Mouse (Mus musculus): Measurements from ENCODE around the gene Alox5ap. TPM values are rescaled to one million over a fixed set of nuclear protein-coding genes. Genes with fewer than 3 reads are reported as not detected.
A peak's percentile ranks its signal among the peaks of the same experiment; 100 is the strongest.

Gene Alox5ap
- total RNA-seq, 2 experiments from 2014 or later: 6.2 to 11.0 TPM

DNA sequence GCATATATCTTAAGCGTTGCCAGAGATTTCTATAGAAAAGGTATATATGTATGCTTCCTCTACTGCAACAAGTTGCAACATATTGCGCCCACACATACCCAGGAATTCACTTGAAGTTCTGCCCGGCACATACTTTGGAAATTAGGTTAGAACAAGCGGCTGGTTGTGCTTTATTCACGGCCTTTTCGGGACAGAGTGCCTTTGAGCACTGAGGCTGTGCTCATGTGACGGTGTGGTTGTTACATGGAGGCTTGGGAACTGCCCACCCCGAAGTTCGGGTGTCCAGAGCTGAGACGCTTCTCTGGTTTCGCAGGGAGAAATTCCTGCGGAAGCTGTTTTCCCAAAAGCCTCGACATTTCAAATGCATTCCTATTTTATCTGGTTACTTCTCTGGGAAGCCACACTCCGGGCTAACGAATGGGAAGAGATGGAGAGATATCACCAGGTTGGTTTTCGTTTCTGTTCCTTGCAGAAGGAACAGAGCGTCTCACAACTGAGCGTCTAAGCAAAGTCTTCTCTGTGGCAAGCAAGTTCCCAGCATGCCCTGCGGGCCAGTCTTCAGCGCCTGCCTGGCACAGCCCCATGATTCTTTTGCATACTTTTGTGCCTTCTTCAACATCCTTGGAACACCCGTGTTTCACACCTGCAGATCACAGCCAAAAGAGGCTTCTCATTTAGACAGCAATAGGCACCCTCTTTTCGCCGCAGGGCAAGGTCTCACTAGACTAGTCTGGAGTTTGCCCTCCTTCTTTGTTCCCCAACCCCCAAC lies 48.5 kb downstream of the Alox5ap start:
- peak; percentile 40 for DNase-seq

DNA sequence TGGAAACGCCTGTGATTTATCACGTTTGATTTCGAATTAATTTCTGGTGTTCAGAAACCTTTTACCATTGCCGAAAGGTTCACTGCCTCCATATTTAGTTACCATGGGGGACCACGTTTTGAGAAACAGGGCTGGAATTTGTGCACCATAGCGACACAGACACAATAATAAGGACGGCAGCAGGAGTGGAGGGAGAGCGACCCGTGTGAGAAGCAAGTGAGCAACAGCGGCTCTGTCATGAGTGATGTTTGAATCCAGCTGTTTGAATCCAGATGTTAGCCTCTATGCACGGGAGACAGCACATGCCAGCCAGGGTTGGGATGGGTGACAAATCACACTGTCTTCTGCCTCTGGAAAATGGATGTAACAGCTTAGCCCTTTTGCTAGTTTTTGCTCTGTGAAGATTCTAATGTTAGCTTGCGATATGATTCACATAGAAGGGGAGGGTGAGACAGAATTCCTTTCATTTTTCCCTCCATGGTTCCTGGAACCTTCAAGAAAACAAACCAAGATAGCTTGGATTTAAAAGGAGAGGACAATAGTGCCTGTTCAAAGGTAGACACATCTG lies 50.0 kb downstream of the Alox5ap start:
- no peak for DNase-seq

DNA sequence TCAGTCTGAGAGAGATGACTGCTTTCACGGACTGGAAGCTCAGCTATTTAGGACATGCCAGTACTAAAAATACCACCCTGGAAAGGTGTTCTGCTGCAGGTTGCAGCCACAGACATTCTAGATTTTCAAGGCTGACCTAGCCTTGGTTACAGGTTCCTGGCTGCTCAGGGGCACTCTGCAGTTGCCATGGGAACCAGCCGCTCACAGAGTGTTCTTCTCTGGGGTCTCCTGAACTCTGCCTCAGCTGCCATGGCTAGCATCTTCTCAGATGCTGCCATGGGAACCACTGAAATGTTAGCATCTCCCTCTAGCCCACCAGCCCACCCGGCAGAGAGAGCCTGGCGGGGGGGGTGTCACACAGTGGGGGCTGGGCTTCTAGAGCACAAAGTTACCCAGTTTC lies 52.4 kb downstream of the Alox5ap start:
- DNase-seq: no peak

DNA sequence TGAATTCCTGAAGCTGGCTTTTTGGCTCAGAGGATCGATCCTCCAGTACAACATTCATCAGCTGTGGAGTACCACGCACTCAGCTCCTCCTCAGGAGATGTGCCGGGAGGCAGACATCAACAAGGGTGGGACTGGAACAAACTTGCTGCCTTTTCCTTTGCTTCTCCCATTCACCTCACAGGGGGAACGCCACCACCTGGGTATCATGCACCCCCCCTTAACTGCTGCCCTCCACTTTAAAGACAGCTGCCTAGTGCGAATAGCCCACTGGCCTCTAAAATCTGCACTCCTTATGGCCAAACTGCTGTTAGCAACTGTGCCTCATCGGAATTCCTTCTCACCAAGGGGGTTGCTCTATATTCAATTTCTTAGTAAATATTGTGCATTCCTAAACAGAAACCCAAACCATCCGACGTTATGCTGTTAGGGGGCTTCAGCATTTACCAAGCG lies 55.3 kb downstream of the Alox5ap start:
- no peak for DNase-seq

DNA sequence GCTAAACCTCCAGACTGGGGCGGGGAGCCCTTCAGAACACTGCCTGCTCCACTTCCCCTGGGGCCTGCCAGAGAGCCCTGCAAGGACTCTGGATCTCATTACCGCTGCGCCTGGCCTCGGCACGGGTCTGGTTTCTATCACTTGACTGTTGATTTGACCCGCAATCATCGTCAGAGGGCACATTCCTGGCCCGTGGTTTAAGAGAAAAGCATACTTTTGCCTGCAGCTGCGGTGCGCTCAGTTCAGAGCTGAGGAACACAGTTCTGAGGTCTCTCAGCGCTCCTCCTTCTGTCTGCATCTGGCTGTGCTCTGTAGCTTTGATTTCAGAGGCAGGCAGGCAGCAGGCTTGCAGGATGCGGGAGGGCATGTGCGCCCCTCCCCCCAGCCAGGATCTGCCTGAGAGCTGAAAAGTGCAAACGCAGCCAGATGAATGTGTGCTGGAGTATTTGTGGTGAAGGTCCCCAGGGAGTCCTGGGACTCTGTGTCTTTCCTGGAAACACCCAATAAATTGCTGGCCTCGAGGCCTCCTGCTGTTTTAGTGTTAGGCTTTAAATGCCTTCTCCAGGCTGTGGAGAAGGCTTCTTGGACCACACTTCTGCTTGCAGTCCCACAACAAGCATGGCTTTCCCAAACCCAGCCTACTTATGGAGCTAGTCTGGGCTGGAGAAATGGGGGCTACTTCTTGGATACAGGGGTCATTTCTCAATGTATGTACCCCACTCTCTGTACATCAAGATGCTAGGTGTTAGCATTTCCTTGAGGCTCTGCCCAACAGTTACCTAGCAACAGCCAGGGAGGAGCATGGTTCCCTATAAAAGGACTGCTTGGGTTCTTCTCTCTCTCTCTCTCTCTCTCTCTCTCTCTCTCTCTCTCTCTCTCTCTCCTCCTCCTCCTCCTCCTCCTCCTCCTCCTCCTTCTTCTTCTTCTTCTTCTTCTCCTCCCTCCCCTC lies 56.2 kb downstream of the Alox5ap start:
- peak; percentile 81 for DNase-seq

DNA sequence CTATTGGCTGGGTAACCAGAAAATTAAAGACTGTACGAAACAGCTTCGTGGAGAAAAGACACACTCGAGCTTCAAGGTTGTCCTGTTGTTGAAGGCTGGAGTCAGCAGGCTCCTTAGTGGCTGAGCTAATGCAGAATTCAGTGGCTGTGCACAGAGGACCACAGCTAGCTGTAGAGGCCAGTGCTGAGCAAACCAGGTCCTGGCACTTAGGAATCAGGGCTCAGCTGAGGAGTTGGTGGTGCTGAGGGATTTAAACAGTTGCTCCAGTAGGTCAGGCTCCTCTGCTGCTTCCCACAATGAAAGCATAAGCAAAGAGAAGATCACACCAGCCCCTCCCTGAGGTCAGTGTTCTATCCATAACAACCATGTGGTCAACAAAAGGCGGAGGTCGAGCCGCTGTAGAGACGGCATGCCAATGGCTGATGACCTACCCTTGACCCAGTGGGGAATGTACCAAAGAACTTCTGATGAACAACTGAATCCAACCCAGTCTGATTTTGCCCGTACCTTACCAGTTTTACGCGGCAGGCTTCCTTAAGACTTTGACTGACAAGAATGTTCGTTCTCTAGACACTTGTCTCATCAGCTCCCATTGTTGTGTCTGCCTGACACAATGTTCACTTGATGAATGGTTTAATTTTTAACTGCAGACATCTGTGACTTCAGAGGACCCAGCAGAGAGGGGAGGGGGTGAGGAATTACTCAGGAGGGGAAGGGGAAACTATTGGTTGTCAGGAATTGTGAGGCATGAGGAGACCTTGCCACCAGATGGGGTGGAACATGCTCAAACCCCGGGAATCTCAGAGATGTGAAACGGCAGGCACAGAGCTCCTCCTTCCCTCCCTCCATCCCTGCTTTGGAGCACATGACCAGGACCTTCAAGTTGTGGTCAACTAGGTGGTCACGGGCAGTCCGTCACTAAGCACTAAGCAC lies 57.6 kb downstream of the Alox5ap start:
- DNase-seq: no peak

DNA sequence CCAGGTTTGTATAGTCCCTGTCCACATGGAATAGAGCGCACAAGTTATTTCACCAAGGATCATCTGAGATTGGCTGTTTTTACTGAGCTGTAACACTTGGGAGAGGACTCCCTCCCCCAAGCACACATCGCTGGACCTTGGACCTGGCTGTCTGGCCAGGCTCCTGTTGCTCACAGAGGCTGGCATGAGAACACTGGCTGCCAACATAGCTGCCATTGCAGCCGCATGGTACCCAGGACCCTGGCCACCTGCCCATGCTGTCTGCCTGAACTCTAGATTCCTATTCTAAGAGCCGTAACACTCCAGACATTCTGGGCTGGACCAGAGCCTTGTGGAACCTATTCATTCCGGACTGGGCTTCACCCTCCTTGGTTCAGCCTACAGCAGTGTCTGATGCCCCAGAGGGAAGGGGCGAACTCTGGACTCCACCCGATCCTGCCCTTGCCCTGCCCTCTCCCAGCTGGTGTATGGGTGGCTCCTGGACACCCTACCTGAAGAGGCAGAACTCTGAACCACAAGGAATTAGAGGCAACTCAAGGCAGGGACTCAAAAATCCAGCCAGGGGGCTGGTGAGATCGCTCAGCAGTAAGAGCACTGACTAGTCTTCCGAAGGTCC lies 58.5 kb downstream of the Alox5ap start:
- DNase-seq: peak; percentile 34

DNA sequence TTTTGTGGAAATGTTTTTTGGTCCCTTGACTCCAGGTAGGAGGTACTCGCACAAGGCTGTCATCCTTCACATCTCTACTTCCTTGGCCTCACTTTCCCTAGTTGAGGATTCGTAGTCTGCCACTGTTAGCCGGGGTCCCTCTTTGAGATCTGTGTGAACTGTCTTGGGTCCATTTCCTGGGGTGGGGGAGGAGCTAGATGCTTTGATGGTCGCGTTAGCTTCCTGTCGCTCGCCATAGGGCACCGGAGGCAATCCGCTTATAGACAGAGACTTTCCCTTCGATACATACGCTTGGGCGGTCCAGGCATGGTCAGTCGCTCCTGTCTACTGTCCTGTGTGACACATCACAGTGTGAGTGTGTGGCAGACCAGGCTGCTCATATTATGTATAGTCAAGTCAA lies 60.2 kb downstream of the Alox5ap start:
- DNase-seq: no peak

DNA sequence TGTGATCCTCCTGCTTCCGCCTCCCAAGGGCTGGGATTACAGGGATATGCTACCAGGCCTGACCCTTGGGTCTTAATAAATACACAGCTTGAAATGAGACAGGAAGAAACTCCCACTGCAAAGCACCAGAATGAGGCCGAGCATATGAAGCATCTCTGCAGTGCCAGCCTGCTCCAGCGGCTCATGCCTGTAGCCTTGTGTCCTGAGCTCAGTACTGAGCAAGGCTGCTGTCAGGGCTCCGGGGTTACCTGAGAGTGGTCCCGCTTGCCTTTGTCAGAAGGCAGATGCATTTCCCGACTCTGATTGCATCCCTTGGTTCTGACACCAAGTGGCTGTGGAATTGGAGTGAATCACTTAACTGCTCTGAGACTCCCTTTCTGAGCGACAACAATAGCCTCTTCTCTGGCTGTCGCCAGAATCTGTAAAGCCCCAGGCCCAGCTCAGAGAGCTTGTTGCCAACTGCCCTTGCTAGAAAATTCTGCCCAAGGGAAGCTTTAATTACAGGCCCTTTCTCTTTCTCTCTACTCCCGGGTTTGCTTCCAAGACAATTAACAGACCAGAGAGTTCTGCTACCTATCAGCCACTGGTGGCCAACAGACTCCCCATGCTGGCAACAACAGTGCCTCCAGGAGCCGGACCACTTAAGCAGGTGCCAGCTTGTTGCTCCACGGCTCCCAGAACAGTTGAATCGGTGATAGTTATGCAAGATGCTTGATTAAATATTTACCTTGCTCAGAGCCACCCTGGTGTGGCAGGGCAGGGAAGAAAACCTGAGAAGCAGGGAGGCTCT lies 64.7 kb downstream of the Alox5ap start:
- no peak for DNase-seq

DNA sequence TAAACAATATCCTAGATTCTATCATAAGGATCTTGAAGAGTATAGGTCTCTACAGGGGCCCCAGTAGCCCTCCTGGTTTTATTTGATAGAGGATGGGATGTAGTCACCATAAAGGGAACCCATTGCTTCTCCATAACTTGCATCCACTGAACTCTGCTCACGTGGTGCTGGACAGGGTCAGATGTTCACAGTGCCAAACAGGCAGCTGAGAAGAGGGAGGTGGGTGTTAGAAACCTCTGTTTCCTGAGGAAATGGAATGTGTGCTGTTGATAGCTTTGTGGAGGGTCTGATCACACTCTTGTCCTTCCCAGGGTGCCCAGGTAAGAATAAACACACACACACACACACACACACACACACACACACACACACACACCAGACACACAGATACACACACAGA lies 66.0 kb downstream of the Alox5ap start:
- DNase-seq: no peak

DNA sequence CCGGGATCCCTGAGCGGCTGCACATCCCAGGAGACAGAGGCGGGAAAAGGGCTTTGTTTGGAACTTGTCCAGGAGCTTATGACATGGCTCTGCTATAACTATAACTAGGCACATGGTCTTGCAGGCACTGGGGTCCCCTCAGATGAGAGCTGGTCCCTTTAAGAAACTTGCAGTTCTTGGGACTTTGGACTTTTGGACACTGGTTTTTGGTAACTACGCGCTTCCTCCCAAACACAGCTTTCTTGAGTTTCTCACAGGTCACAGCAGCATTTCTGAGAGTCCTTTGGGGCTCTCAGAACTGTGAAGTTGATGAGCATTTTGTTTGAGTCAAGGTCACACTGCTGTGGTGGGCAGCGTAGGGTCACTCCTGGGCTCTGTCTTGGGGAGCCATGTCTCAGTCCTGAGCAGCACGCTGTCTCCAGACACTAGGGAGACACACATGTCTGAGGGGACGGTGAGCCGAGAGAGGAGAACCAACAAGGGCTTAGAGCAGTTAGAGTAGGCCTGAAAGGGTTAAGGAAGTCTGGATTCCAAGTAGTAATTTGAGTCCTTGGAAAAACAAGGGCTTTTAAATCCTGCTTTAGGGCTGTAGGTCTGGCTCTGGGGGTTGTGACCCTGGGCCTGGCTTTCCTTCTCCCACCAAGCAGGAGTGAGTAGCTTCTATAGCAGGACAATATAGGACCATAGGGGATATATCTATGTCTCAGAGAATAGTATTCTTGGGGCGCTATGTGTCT lies 67.0 kb downstream of the Alox5ap start:
- no peak for DNase-seq

DNA sequence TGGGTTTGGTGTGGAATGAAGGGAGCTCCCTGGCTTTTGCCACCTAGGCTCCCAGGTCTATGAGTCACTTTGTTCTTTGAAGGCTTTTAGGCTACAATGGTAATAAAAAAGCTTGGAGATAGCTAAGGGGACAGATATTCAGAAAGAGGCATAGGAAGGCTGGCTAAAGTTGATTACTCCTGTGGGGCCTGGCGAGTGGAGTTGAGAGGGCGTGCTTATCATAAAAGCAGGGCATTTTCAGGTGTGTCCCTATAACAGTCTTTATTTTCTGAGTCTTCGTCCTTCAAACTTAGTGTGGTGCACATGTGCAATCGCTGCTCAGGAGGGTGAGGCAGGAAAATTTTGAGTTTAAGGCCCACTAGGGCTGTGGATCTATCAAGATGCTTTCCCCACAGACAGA lies 68.2 kb downstream of the Alox5ap start:
- no peak for DNase-seq

DNA sequence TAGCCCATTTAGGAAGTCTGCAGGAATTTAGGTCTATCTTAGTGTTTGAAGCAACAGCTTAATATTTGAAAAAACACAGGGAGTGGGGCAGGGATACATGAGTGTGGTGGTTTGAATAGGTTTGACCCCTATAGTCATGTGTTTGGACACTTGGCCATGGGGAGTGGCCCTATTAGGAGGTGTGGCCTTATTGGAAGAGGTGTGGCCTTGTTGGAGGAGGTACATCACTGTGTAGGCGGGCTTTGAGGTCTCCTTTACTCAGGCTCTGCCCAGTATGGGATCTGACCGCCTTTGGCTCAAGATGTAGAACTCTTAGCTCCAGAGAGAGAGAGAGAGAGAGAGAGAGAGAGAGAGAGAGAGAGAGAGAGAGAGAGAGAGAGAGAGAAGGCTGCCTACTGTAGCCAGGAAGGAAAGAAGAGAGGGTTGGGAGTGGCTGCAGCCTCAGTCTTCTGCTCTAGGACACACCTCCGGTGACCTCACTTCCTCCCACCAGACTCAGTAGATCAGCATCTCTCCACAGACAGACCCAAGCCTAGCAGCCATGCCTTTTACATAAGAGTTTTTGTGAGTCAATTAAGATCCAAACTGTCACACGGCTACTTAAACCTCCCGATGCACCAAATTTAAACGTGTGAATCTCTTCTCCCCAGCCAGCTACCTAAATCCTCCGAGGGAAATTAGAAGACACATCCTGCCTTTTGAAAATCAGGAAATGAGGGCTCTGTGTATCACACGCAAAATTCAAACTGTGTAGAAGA lies 69.6 kb downstream of the Alox5ap start:
- no peak for DNase-seq

DNA sequence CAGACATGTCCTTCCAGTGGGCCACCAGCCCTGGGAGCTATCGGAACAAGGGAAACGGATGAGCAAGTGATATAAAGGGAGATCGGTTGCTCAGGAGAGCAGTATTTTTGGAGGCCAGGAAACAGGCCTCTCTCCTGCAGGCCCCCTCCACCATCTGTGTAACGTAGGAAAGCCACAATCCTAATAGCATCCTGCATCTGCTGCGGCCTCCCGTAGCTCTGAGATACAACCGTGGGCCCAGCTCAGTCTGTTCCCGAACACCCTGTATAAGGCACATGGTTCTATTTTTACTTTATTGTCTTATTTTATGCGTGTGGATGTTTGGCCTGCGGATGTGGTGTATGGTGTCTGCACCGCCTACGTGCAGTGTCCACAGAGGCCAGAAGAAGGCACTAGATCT lies 70.4 kb downstream of the Alox5ap start:
- DNase-seq: no peak

DNA sequence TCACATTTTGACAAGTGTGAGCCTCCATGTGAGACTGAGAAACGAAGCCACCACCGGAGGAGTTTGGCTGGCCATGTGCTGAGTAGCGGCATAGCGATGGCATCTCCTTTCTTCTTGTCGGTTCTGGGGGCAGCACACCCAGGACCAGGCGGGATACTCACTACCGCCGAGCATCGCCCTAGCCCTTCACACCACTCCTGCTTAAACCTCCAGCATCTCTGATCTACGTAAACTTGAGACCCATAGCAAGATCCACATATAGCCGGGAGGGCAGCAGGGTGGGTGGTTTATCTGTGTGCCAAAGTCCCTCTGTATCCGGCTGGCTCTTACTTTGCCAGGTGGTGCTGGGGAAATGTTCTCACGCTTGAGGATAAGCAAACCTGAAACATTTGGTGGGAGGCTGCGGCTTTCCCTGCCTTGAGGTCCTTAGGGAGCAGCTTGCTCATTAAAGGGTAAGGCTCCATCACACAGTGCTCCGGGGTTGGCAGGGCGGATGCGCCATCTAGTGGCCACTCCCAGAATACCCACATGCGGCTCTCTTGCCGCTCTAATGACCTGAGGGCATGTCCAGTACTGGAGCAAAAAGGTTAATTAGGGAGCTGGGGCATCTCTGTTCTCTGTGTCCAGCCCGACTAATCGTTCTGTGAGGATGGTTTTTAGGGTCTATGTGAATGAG lies 71.1 kb downstream of the Alox5ap start:
- DNase-seq: peak; percentile 69

DNA sequence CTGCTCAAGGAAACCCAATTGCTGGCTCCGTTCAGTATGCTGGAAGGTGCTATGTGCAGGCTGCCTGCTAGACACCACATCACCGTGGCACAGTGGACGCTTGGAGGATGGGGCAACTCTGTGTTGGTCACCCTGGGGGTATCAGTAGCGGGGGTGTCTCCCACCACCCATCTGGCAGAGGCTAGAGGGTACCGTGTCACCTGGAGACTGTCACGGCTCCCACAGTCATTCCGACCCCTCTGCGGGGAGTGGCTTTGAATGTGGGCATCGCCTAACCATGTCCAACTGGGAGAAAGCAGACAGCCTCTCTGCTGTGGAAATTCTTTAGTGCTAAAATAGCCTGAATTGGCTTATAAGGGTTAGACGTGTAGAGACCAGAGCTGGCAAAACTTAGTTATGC lies 72.6 kb downstream of the Alox5ap start:
- no peak for DNase-seq
